Mouse (Mus musculus) urinary bladder, adult 2 months (tissue): ENCODE measurements around the gene Ermap. TPM values are rescaled to one million over a fixed set of nuclear protein-coding genes. Genes with fewer than 3 reads are reported as not detected.

Experiments
- DNase-seq: peaks from one replicate; pipeline ENCODE4 v3.0.0; 2022; ENCODE audit warnings: low spot score
- polyA plus RNA-seq: library from polyadenylated mRNA; depleted of rRNA; stranded (reverse); fragments of >200 nt; gene quantifications from 2 replicates; pipeline ENCODE4 v1.2.3, GENCODE M21; 2012; rRNA removed

Ermap gene
- polyA plus RNA-seq, 1 experiment = 0.33 TPM

GRCm38 (mm10) chr4:119137313-119137712 lies 52.5 kb downstream of the Ermap start:
- no peak for DNase-seq

- DNase-seq = no peak
These were observed 56.0 kb downstream of the Ermap start for GRCm38 (mm10) chr4:119133860-119134259.

DNA sequence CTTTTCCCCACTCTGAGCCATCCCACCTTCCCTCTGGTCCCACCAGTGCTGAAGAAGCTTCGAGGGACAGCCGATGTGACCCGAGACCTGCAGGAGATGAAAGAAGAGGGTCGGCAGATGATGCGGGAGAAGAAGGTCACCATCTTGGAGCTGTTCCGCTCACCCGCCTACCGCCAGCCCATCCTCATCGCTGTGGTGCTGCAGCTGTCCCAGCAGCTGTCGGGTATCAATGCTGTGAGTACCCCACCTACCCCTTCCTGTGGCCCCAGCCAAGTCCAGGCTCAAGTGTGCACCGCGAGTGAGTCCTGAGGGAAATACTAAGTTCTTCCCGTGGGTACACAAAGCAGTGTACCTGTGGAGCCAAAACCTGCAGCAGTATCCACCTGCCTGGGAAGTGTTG lies 56.5 kb downstream of the Ermap start:
- no peak for DNase-seq

DNA sequence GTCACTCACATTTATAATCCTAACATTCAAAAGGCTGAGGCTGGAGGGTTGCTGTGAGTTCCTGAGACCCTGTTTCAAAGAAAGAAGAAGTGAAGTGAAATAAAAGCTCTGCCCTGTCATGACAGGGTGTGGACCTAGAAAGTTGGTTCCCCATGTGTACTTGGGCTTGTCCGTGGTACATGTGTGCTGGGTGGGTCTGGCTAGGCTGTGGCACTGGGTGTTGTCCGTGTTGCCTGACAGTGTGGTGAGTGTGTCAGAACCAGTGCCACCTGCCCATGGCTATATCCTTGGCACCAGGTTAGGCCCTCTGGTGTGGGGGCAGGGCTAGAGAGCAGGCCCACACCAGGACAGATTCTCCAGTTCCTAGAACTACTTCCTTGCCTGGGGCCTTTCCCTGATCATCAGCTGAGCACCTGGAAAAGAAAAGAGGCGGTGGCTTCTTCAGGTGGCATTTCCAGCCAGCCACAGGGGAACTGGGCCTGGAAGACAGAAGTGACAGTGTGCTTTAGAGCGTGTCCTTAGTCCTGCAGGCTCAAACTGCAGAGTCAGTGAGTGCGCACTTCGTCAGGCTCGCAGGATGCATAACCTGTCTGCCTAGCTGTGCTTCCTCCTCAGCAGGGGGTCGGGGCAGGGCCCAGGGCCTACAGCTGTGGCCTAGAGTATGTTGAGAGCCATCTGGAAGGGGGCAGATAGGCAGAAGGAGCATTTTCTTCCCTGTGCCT lies 58.5 kb downstream of the Ermap start:
- DNase-seq = no peak

DNA sequence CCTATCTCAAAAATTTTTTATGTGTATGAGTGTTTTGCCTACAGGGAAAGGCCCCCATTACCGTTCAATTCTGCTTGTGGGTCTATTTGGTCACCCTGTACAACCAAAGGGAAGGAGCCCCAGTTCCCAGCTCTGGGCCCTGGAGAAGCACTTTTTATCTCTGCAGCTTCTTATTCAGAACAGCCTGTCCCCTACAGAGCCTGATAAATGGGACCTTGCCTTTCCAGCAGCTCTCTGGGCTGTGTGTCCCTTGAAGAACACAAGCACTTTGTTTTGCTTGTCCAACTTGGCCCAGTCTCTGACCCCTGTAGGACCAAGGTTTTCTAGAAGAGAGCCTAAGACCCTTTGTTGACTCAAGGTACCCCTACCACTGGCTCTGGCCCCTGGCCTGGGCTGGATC lies 60.7 kb downstream of the Ermap start:
- DNase-seq = no peak

- DNase-seq = no peak
These were observed 61.3 kb downstream of the Ermap start for GRCm38 (mm10) chr4:119128547-119128946.

GRCm38 (mm10) chr4:119127229-119127628 lies 62.6 kb downstream of the Ermap start:
- DNase-seq = no peak

DNA sequence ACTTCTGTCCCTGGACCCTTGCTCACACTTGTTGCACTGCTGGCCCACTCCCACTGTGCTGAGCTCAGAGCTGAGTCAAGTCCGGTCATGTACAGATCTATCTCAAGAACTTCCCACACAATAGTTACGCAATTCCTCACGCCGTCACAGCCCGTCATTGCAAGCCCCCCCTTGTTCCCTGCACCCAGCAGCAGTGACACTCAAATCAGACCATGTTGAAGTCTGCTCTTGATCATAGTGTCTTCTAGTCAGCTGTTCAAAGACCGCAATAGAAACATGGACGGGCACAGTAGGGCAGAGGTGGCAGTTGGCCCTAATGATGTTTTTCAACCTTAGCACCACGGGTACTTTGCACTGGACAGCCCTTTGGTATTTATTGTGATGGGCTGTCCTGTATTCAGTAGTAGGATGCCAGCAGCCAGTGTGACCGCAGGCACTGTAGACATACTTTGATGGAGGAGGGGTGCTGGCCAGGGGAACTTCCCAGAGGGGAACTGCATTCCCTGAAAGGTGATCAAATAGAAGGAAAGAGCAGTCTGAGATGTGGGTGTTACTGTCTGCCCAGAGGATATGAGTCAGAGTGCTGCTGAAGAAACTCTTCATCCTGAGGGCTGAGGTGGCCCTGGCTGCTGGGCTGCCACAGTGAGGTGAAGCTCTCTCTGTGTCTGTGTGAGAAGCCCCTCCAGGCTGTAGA lies 64.1 kb downstream of the Ermap start:
- DNase-seq = no peak

Other genes starting within 250 kb of the Ermap start
- 0.08 and 0.27 TPM in 2 replicates for gene Lao1, start 228.4 kb downstream of the Ermap start, polyA plus RNA-seq
- 36.2 and 38.7 TPM in 2 replicates for gene Slc2a1, start 81.3 kb downstream of the Ermap start, polyA plus RNA-seq
- 8.9 and 9.7 TPM in 2 replicates for gene Zfp691, start 15.8 kb downstream of the Ermap start, polyA plus RNA-seq
- gene Svbp, start 5.3 kb upstream of the Ermap start, polyA plus RNA-seq = 48.0 and 51.4 TPM in 2 replicates
- gene Tmem269, start 28.2 kb upstream of the Ermap start, polyA plus RNA-seq = 0.29 and 0.43 TPM in 2 replicates
- gene AU022252, start 42.7 kb upstream of the Ermap start, polyA plus RNA-seq = 8.8 TPM in 2 replicates
- 30.1 and 30.6 TPM in 2 replicates for gene P3h1, start 42.9 kb upstream of the Ermap start, polyA plus RNA-seq
- 0.54 and 0.59 TPM in 2 replicates for gene Cldn19, start 65.4 kb upstream of the Ermap start, polyA plus RNA-seq
- gene Ybx1, start 104.6 kb upstream of the Ermap start, polyA plus RNA-seq = 312 and 444 TPM in 2 replicates
- 21.0 and 28.4 TPM in 2 replicates for gene Ppih, start 130.5 kb upstream of the Ermap start, polyA plus RNA-seq
- gene Ccdc30, start 225.5 kb upstream of the Ermap start, polyA plus RNA-seq = 0.98 and 1.7 TPM in 2 replicates
- 29.4 and 31.5 TPM in 2 replicates for gene Ppcs, start 232.4 kb upstream of the Ermap start, polyA plus RNA-seq
- gene Zmynd12, start 232.8 kb upstream of the Ermap start, polyA plus RNA-seq = 1.3 and 1.9 TPM in 2 replicates